Mouse (Mus musculus) forebrain, postnatal 0 days (tissue): ENCODE measurements around the gene Slc4a4. TPM values are rescaled to one million over a fixed set of nuclear protein-coding genes. Genes with fewer than 3 reads are reported as not detected.

Experiments
- ATAC-seq: fragments of 200-750 bp; cut with Nextera tagmentation; 2 replicates; pipeline ENCODE4 v1.8.0; 2017; ENCODE audit warnings: mild to moderate bottlenecking, moderate library complexity
- DNase-seq: peaks from one replicate; pipeline ENCODE4 v3.0.0-alpha.2; 2015
- H3K27ac ChIP-seq: fragments of 300-500 bp; sonication (generic); 2 replicates; pipeline ENCODE4 v1.5.1; 2014; ENCODE audit warnings: low read depth, mild to moderate bottlenecking, antibody characterized with exemption, low read length, moderate library complexity, mixed read lengths
- H3K27me3 ChIP-seq: fragments of 300-500 bp; sonication (generic); 2 replicates; pipeline ENCODE4 v1.6.1; 2014; ENCODE audit warnings: mild to moderate bottlenecking, low read length, mixed read lengths; ENCODE audit not compliant: insufficient read depth
- H3K36me3 ChIP-seq: fragments of 300-500 bp; sonication (generic); 2 replicates; pipeline ENCODE4 v1.6.1; 2014; ENCODE audit warnings: mild to moderate bottlenecking, moderate library complexity; ENCODE audit not compliant: insufficient read depth
- H3K4me1 ChIP-seq: fragments of 300-500 bp; sonication (generic); 2 replicates; pipeline ENCODE4 v1.6.1; 2014; ENCODE audit warnings: antibody characterized with exemption; ENCODE audit not compliant: insufficient read depth
- H3K4me2 ChIP-seq: fragments of 300-500 bp; sonication (generic); 2 replicates; pipeline ENCODE4 v1.6.1; 2014; ENCODE audit warnings: low read depth, mild to moderate bottlenecking, moderate library complexity
- H3K4me3 ChIP-seq: fragments of 300-500 bp; sonication (generic); 2 replicates; pipeline ENCODE4 v1.5.1; 2014; ENCODE audit warnings: low read depth, low read length, mixed read lengths
- H3K9ac ChIP-seq: fragments of 300-500 bp; sonication (generic); 2 replicates; pipeline ENCODE4 v1.6.1; 2014; ENCODE audit warnings: mild to moderate bottlenecking
- H3K9me3 ChIP-seq: fragments of 300-500 bp; sonication (generic); 2 replicates; pipeline ENCODE4 v1.6.1; 2016; ENCODE audit warnings: low read length
- CTCF ChIP-seq: sonication (generic); IDR thresholded peaks from 2 replicates; pipeline ENCODE4 v1.5.1; 2016; ENCODE audit warnings: antibody characterized with exemption, control low read depth, low read depth
- WGBS: fragments of 180-500 bp; shearing (Covaris S2); extraction: QIAGEN DNeasy Blood & Tissue Kit; methylation state at CpG from one replicate; pipeline ENCODE4 v1.1.7; 2014; 5-methylcytosine and 5-hydroxymethylcytosine counted together
- polyA plus RNA-seq: library from polyadenylated mRNA; unstranded; fragments of >200 nt; fragmentation: Nextera tagmentation; extraction: Ambion mirVana; gene quantifications from 2 replicates; pipeline ENCODE4 v1.2.1, GENCODE M21; 2015
- total RNA-seq: library from RNA; depleted of rRNA; stranded (reverse); fragments of >200 nt; gene quantifications from 2 replicates; pipeline ENCODE4 v1.2.3, GENCODE M21; 2014; rRNA removed

Gene Slc4a4
- total and polyA plus RNA-seq, 2 experiments from 2014 or later: 11.8 to 34.7 TPM

DNA sequence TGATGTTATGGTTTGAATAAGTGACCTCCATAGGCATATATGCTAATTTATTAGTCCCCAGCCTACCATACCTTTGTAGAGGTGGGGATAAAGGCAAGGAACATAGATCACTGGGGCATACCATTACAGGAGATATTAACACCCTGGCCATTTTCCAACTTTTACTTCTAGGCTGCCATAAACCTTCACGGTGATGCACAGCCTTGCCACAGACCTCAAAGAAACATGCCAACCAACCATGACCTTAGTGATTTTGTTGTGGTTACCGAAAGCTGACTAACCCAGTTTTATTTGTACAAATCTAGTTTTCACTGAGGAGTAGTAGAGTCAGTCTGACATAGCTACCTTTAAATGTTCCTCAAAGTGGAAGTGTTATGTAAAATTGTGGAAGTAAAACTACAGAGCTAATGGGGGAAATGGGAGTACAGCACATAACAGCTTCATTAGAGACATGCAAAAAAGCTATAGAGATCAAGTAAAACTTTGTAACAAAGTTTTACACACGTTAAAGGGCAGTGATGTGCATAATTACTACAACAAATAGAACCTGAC, 393.8 kb downstream of the Slc4a4 start:
- no peak overlapping the region for H3K9ac ChIP-seq
- no peak overlapping the region for H3K4me2 ChIP-seq
- TF ChIP-seq CTCF: no peak
- WGBS: 77% methylated on average over 3 of the region's 3 CpGs
- H3K27ac ChIP-seq: no peak overlapping the region
- no peak for ATAC-seq
- no peaks in the 10 kb centered on the region for H3K4me1 ChIP-seq
- no peaks in the 10 kb centered on the region for H3K27me3 ChIP-seq
- H3K9me3 ChIP-seq: no peaks in the 10 kb centered on the region
- H3K4me3 ChIP-seq: no peak overlapping the region
- no peak for DNase-seq
- no peaks in the 10 kb centered on the region for H3K36me3 ChIP-seq

Other genes starting within 250 kb of the Slc4a4 start
- 51.9 and 68.0 TPM in 2 replicates for gene Grsf1, start 210.6 kb upstream of the Slc4a4 start, total RNA-seq
- gene Grsf1, start 210.6 kb upstream of the Slc4a4 start, polyA plus RNA-seq: 50.2 and 58.1 TPM in 2 replicates
- 12.3 and 14.9 TPM in 2 replicates for gene Mob1b, start 166.0 kb upstream of the Slc4a4 start, total RNA-seq
- 4.4 and 7.8 TPM in 2 replicates for gene Mob1b, start 166.0 kb upstream of the Slc4a4 start, polyA plus RNA-seq
- gene Dck, start 121.8 kb upstream of the Slc4a4 start, total RNA-seq: 23.1 and 28.9 TPM in 2 replicates
- gene Dck, start 121.8 kb upstream of the Slc4a4 start, polyA plus RNA-seq: 24.6 and 30.3 TPM in 2 replicates